Mouse (Mus musculus) intestine, postnatal 0 days (tissue): ENCODE data around the gene Aebp2. TPM values are rescaled to one million over a fixed set of nuclear protein-coding genes. Genes with fewer than 3 reads are reported as not detected.
"Not testable (repeated sequence)": the region's sequence is repeated elsewhere in the genome, so short reads cannot be mapped to it uniquely, and the experiment has no call there.

Experiments used
- ATAC-seq: fragments of 200-750 bp; cut with Nextera tagmentation; 2 replicates; pipeline ENCODE4 v1.8.0; 2017; ENCODE audit warnings: mild to moderate bottlenecking, moderate TSS enrichment, moderate library complexity
- H3K27ac ChIP-seq: fragments of 300-500 bp; sonication (generic); 2 replicates; pipeline ENCODE4 v1.5.1; 2014; ENCODE audit warnings: mild to moderate bottlenecking, low read depth, low read length, moderate library complexity
- H3K27me3 ChIP-seq: fragments of 300-500 bp; sonication (generic); replicated peaks from 2 replicates; pipeline ENCODE4 v1.6.1; 2014; ENCODE audit warnings: low read length, mixed read lengths; ENCODE audit not compliant: control insufficient read depth, insufficient read depth
- H3K36me3 ChIP-seq: fragments of 300-500 bp; sonication (generic); 2 replicates; pipeline ENCODE4 v1.6.1; 2014; ENCODE audit warnings: mild to moderate bottlenecking, moderate library complexity; ENCODE audit not compliant: control insufficient read depth, insufficient read depth
- H3K4me1 ChIP-seq: fragments of 300-500 bp; sonication (generic); replicated peaks from 2 replicates; pipeline ENCODE4 v1.6.1; 2014; ENCODE audit warnings: antibody characterized with exemption, low read length, mixed read lengths; ENCODE audit not compliant: control insufficient read depth, insufficient read depth
- H3K4me2 ChIP-seq: fragments of 300-500 bp; sonication (generic); replicated peaks from 2 replicates; pipeline ENCODE4 v1.6.1; 2014; ENCODE audit warnings: low read depth, mild to moderate bottlenecking, moderate library complexity
- H3K4me3 ChIP-seq: fragments of 300-500 bp; sonication (generic); 2 replicates; pipeline ENCODE4 v1.5.1; 2014; ENCODE audit warnings: low read depth, low read length
- H3K9ac ChIP-seq: fragments of 300-500 bp; sonication (generic); 2 replicates; pipeline ENCODE4 v1.6.1; 2014; ENCODE audit warnings: mild to moderate bottlenecking, low read depth, low read length
- H3K9me3 ChIP-seq: fragments of 300-500 bp; sonication (generic); 2 replicates; pipeline ENCODE4 v1.6.1; 2016; ENCODE audit warnings: mixed run types; ENCODE audit not compliant: control insufficient read depth
- CTCF ChIP-seq: sonication (generic); IDR thresholded peaks from 2 replicates; pipeline ENCODE4 v1.5.1; 2016; ENCODE audit warnings: low read depth, mild to moderate bottlenecking, control low read depth, antibody characterized with exemption, moderate library complexity
- WGBS: fragments of 180-500 bp; shearing (Covaris S2); extraction: QIAGEN DNeasy Blood & Tissue Kit; methylation state at CpG from one replicate; pipeline ENCODE4 v1.1.7; 2014; 5-methylcytosine and 5-hydroxymethylcytosine counted together
- polyA plus RNA-seq: library from polyadenylated mRNA; unstranded; fragments of >200 nt; fragmentation: Nextera tagmentation; extraction: Ambion mirVana; gene quantifications from 2 replicates; pipeline ENCODE4 v1.2.1, GENCODE M21; 2015

The Aebp2 gene
- polyA plus RNA-seq, 1 experiment from 2014 or later: 8.2 TPM

DNA sequence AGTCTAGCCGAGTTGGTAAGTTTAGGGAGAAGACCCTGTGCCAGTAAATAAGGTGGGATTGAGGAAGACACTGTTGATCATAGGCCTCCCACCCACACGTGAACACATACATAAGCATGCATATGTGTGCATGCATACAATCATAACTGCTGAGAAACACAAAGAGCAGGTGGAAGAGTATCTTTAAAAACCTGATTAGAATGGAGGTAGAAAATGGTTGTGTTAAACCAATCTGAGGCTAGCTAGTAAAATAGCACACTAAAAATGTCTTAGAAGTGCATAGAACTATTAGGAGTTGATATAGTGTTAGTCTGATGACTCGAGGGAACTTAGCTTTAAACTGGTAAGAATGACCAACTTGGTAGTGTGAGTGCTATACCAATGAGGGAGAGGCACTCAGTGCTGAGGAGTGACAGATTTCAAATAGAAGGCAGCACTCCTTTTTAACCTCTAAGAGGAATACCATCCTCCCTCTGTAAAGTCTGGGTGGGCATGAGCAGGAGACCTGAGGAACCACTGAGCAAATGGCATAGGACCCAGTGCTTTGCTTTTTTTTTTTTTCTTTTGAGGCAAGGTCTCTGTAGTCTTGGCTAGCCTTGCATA lies 35.6 kb downstream of the Aebp2 start:
- TF ChIP-seq CTCF: no peak
- WGBS: 85% methylated on average over 3 of the region's 3 CpGs
- no peak for ATAC-seq

DNA sequence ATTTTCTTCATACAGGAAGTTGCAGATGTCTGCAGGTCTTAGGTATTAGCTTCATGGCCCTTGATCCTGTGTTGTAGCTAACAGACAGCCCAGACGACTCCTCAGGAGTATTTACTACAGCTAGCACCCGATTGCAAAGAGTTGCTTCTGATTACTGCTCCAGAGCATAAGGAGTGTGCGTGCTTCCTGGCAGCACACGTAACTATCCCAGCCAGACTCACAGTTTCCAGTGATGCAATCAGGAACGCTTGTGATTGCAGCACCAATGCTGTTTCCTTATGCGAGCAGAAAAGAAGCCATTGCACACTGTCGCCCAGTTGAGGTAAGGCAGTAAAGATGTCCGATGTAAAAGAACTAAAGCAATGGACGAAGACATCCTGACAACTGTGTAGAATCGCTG lies 38.6 kb downstream of the Aebp2 start:
- Histone ChIP-seq H3K9me3 (no peaks in the 10 kb centered on the region), H3K27ac (peak overlapping the region; percentile 22; the same call in 1 of the 2 replicates), H3K4me1 (no peaks in the 10 kb centered on the region), H3K9ac (no peak overlapping the region), H3K36me3 (no peaks in the 10 kb centered on the region), H3K4me3 (no peak overlapping the region), H3K27me3 (no peaks in the 10 kb centered on the region), H3K4me2 (no peak overlapping the region)
- TF ChIP-seq CTCF: no peak
- peak; percentile 80 for ATAC-seq
- WGBS: 66% methylated on average over 10 of the region's 10 CpGs

More for the DNA sequence above, 35.6 kb downstream of the Aebp2 start:
- Histone ChIP-seq H3K36me3 (peaks cover 11% of the 10 kb centered on the region; the same call in 1 of the 2 replicates), H3K4me2 (no peak overlapping the region), H3K4me1 (no peaks in the 10 kb centered on the region), H3K27me3 (no peaks in the 10 kb centered on the region), H3K27ac (no peak overlapping the region), H3K4me3 (no peak overlapping the region), H3K9me3 (no peaks in the 10 kb centered on the region), H3K9ac (no peak overlapping the region)

DNA sequence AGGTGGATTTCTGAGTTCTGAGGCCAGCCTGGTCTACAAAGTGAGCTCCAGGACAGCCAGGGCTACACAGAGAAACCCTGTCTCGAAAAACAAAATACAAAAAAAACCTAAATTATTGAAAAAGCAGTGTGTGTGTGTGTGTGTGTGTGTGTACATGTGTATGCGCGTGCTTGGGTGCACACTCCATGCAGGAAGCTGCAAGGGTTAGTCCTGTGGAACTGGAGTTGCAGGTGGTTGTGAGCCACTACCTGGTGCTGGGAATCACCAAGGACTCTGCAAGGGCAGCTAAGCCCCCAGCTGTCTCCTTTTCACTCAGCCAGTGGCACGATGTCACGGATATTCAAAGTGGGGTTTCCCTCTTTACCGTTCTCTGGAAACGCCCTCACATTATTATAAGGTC lies 39.3 kb downstream of the Aebp2 start:
- TF ChIP-seq CTCF: no peak
- Histone ChIP-seq H3K27ac (peak overlapping the region; percentile 22; the same call in 1 of the 2 replicates), H3K4me3 (no peak overlapping the region), H3K4me1 (no peaks in the 10 kb centered on the region), H3K27me3 (no peaks in the 10 kb centered on the region), H3K9me3 (no peaks in the 10 kb centered on the region), H3K4me2 (no peak overlapping the region), H3K36me3 (no peaks in the 10 kb centered on the region), H3K9ac (no peak overlapping the region)
- ATAC-seq: no peak
- WGBS: 90% methylated on average over 7 of the region's 7 CpGs

DNA sequence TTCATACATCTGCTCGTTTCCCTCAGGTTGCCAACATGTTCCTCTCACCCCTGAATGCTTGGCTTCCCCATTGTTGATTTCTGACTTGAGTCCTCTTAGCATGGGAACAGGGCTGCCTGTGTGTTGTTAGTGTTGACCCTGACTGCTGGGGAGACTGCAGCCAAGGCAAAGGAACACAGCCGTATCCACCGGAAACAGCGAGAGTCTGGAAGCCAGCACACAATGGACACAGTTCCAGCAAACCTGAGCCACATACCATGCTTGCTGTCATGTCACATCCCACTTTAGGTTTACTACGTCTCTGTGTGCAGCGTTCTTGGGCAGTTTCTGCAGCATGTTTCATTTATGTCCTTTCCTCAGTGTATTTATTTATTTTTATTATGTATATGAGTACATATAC lies 39.8 kb downstream of the Aebp2 start:
- H3K4me1 ChIP-seq: no peaks in the 10 kb centered on the region
- no peaks in the 10 kb centered on the region for H3K36me3 ChIP-seq
- TF ChIP-seq CTCF: no peak
- no peak overlapping the region for H3K9ac ChIP-seq
- WGBS: 80% methylated on average over 6 of the region's 6 CpGs
- no peak overlapping the region for H3K4me3 ChIP-seq
- H3K4me2 ChIP-seq: no peak overlapping the region
- ATAC-seq: no peak
- H3K9me3 ChIP-seq: no peaks in the 10 kb centered on the region
- H3K27ac ChIP-seq: no peak overlapping the region
- no peaks in the 10 kb centered on the region for H3K27me3 ChIP-seq

DNA sequence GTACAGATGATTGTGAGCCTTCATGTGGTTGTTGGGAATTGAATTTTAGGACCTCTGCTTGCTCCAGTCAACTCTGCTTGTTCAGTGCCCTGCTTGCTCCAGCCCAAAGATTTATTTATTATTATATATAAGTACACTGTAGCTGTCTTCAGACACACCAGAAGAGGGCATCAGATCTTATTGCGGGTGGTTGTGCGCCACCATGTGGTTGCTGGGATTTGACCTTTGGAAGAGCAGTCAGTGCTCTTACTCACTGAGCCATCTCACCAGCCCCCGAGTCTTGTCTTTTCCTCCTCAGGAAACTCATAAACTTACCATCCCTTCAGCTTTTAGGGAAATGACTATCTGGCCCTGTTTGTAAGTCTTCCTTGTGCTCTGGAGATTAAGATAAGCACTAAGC lies 40.2 kb downstream of the Aebp2 start:
- H3K4me1 ChIP-seq, ATAC-seq: not testable (repeated sequence)
- WGBS: 30% methylated on average over 3 of the region's 3 CpGs

DNA sequence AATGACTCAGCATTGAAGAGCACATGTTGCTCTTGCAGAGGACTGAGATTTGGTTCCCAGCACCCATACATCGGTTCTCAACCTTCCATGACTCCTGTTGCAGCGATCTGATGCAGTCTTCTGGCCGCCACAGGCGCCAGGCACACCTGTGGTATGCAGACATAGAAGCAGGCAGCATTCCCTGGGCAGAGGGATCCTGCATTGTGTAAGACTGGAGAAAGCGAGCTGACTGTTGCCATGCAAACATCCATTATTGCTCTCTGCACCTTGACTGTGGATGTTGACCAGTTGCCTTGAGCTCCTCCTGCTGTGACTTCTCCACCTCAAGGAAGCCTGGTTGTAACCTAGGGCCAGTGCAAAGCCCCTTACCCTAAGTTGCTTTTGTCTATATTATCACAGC lies 42.1 kb downstream of the Aebp2 start:
- Histone ChIP-seq H3K27ac (no peak overlapping the region), H3K9me3 (no peaks in the 10 kb centered on the region), H3K9ac (no peak overlapping the region), H3K4me3 (no peak overlapping the region), H3K4me1 (no peaks in the 10 kb centered on the region), H3K27me3 (no peaks in the 10 kb centered on the region), H3K4me2 (no peak overlapping the region), H3K36me3 (no peaks in the 10 kb centered on the region)
- TF ChIP-seq CTCF: no peak
- no peak for ATAC-seq
- 71% methylated on average over 5 of the region's 5 CpGs for WGBS

More for the DNA sequence above, 40.2 kb downstream of the Aebp2 start:
- TF ChIP-seq CTCF: peak; percentile 62
- not testable (repeated sequence) for H3K27me3 ChIP-seq, H3K36me3 ChIP-seq, H3K4me3 ChIP-seq, H3K4me2 ChIP-seq, H3K27ac ChIP-seq, H3K9ac ChIP-seq, H3K9me3 ChIP-seq
